Mouse (Mus musculus): ENCODE results near the gene S1pr4. TPM values are rescaled to one million over a fixed set of nuclear protein-coding genes. Genes with fewer than 3 reads are reported as not detected.

Gene S1pr4
- 0.68 and 0.72 TPM in 2 replicates for polyA plus RNA-seq (2015; fragmentation: Nextera tagmentation; extraction: Ambion mirVana)

GRCm38 (mm10) chr10:81500032-81500431, at the start of gene S1pr4:
TSS of gene S1pr4 (minus strand) at chr10:81500132.

GRCm38 (mm10) chr10:81545161-81545747, 45.3 kb upstream of the S1pr4 start, which contains the start of gene Gna11:
TSS of gene Gna11 (minus strand) at chr10:81545190.

GRCm38 (mm10) chr10:81524051-81524605, 24.2 kb upstream of the S1pr4 start, which contains the start of gene Gna15:
TSS of gene Gna15 (minus strand) at chr10:81524225.

GRCm38 (mm10) chr10:81496264-81496901, 3.5 kb downstream of the S1pr4 start, which contains the start of gene Ncln:
TSS of gene Ncln (minus strand) at chr10:81496392.

GRCm38 (mm10) chr10:81482533-81482889, 17.4 kb downstream of the S1pr4 start, which contains the start of gene Celf5:
TSS of gene Celf5 (minus strand) at chr10:81482709.

GRCm38 (mm10) chr10:81455181-81455895, 44.6 kb downstream of the S1pr4 start, which contains the start of gene Nfic:
TSS of gene Nfic (minus strand) at chr10:81455635.

Small RNA genes lying within 50 kb of the gene (microRNA-seq; reads per million reads assigned to microRNA genes)
- not detected for gene Gm25595

Other genes with a start within 250 kb of the S1pr4 start
- gene Matk, start 247.2 kb downstream of the S1pr4 start, polyA plus RNA-seq (2015; fragmentation: Nextera tagmentation; extraction: Ambion mirVana) = 69.6 and 88.6 TPM in 2 replicates
- 168 and 176 TPM in 2 replicates for gene Mrpl54, start 233.2 kb downstream of the S1pr4 start, polyA plus RNA-seq (2015; fragmentation: Nextera tagmentation; extraction: Ambion mirVana)
- 32.0 and 34.0 TPM in 2 replicates for gene Apba3, start 233.2 kb downstream of the S1pr4 start, polyA plus RNA-seq (2015; fragmentation: Nextera tagmentation; extraction: Ambion mirVana)
- gene Tjp3, start 208.6 kb downstream of the S1pr4 start, polyA plus RNA-seq (2015; fragmentation: Nextera tagmentation; extraction: Ambion mirVana) = 1.5 and 2.4 TPM in 2 replicates
- gene Pip5k1c, start 207.2 kb downstream of the S1pr4 start, polyA plus RNA-seq (2015; fragmentation: Nextera tagmentation; extraction: Ambion mirVana) = 101 and 122 TPM in 2 replicates
- 18.8 and 20.8 TPM in 2 replicates for gene Cactin, start 179.0 kb downstream of the S1pr4 start, polyA plus RNA-seq (2015; fragmentation: Nextera tagmentation; extraction: Ambion mirVana)
- gene Tbxa2r, start 171.4 kb downstream of the S1pr4 start, polyA plus RNA-seq (2015; fragmentation: Nextera tagmentation; extraction: Ambion mirVana) = 5.2 and 5.5 TPM in 2 replicates
- gene Gipc3, start 156.9 kb downstream of the S1pr4 start, polyA plus RNA-seq (2015; fragmentation: Nextera tagmentation; extraction: Ambion mirVana) = 0.06 TPM in 1 of 2 replicates, not detected in the other
- gene Hmg20b, start 149.7 kb downstream of the S1pr4 start, polyA plus RNA-seq (2015; fragmentation: Nextera tagmentation; extraction: Ambion mirVana) = 31.7 and 34.0 TPM in 2 replicates
- 19.8 and 21.9 TPM in 2 replicates for gene Mfsd12, start 142.6 kb downstream of the S1pr4 start, polyA plus RNA-seq (2015; fragmentation: Nextera tagmentation; extraction: Ambion mirVana)
- gene 4930404N11Rik, start 134.3 kb downstream of the S1pr4 start, polyA plus RNA-seq (2015; fragmentation: Nextera tagmentation; extraction: Ambion mirVana) = 0.60 and 0.76 TPM in 2 replicates
- 137 and 142 TPM in 2 replicates for gene Fzr1, start 121.6 kb downstream of the S1pr4 start, polyA plus RNA-seq (2015; fragmentation: Nextera tagmentation; extraction: Ambion mirVana)
- gene Dohh, start 115.7 kb downstream of the S1pr4 start, polyA plus RNA-seq (2015; fragmentation: Nextera tagmentation; extraction: Ambion mirVana) = 115 and 127 TPM in 2 replicates
- 6.0 and 6.2 TPM in 2 replicates for gene Gm48551, start 115.7 kb downstream of the S1pr4 start, polyA plus RNA-seq (2015; fragmentation: Nextera tagmentation; extraction: Ambion mirVana)
- 2.0 and 3.0 TPM in 2 replicates for gene Gm48552, start 111.1 kb downstream of the S1pr4 start, polyA plus RNA-seq (2015; fragmentation: Nextera tagmentation; extraction: Ambion mirVana)
- gene Smim24, start 107.1 kb downstream of the S1pr4 start, polyA plus RNA-seq (2015; fragmentation: Nextera tagmentation; extraction: Ambion mirVana) = 1.8 and 2.3 TPM in 2 replicates
- 51.8 and 53.5 TPM in 2 replicates for gene Nfic, start 44.5 kb downstream of the S1pr4 start, polyA plus RNA-seq (2015; fragmentation: Nextera tagmentation; extraction: Ambion mirVana)
- 40.7 and 46.8 TPM in 2 replicates for gene Celf5, start 17.4 kb downstream of the S1pr4 start, polyA plus RNA-seq (2015; fragmentation: Nextera tagmentation; extraction: Ambion mirVana)
- 59.5 and 68.2 TPM in 2 replicates for gene Ncln, start 3.7 kb downstream of the S1pr4 start, polyA plus RNA-seq (2015; fragmentation: Nextera tagmentation; extraction: Ambion mirVana)
- 1.8 and 1.9 TPM in 2 replicates for gene Gna15, start 24.1 kb upstream of the S1pr4 start, polyA plus RNA-seq (2015; fragmentation: Nextera tagmentation; extraction: Ambion mirVana)
- 103 and 114 TPM in 2 replicates for gene Gna11, start 45.1 kb upstream of the S1pr4 start, polyA plus RNA-seq (2015; fragmentation: Nextera tagmentation; extraction: Ambion mirVana)
- 842 and 942 TPM in 2 replicates for gene Aes, start 59.4 kb upstream of the S1pr4 start, polyA plus RNA-seq (2015; fragmentation: Nextera tagmentation; extraction: Ambion mirVana)
- gene Tle2, start 74.4 kb upstream of the S1pr4 start, polyA plus RNA-seq (2015; fragmentation: Nextera tagmentation; extraction: Ambion mirVana) = 51.9 and 57.1 TPM in 2 replicates
- 6.1 and 6.8 TPM in 2 replicates for gene Tle6, start 100.9 kb upstream of the S1pr4 start, polyA plus RNA-seq (2015; fragmentation: Nextera tagmentation; extraction: Ambion mirVana)
- 0.46 and 1.4 TPM in 2 replicates for gene BC025920, start 106.1 kb upstream of the S1pr4 start, polyA plus RNA-seq (2015; fragmentation: Nextera tagmentation; extraction: Ambion mirVana)
- 35.6 and 42.4 TPM in 2 replicates for gene Sirt6, start 127.7 kb upstream of the S1pr4 start, polyA plus RNA-seq (2015; fragmentation: Nextera tagmentation; extraction: Ambion mirVana)
- 18.2 and 24.2 TPM in 2 replicates for gene Ankrd24, start 128.4 kb upstream of the S1pr4 start, polyA plus RNA-seq (2015; fragmentation: Nextera tagmentation; extraction: Ambion mirVana)
- 5.3 and 6.1 TPM in 2 replicates for gene Gm10778, start 148.9 kb upstream of the S1pr4 start, polyA plus RNA-seq (2015; fragmentation: Nextera tagmentation; extraction: Ambion mirVana)
- gene Zfp433, start 204.7 kb upstream of the S1pr4 start, polyA plus RNA-seq (2015; fragmentation: Nextera tagmentation; extraction: Ambion mirVana) = 11.3 and 14.2 TPM in 2 replicates

Data from neural tube, postnatal 0 days (tissue).